Mouse (Mus musculus) small intestine, adult 2 months (tissue): Measurements from ENCODE around the gene Ropn1.

ENCODE experiments used
- CTCF ChIP-seq: fragments of 200-500 bp; IDR thresholded peaks from 2 replicates; pipeline ENCODE4 v1.5.1; 2012; ENCODE audit warnings: low read depth, mild to moderate bottlenecking, control low read depth, inconsistent platforms, low read length, moderate library complexity, mixed read lengths; ENCODE audit not compliant: insufficient replicate concordance, insufficient read length; ENCODE audit errors: extremely low read depth
- POLR2A ChIP-seq: fragments of 200-500 bp; IDR thresholded peaks from 2 replicates; pipeline ENCODE4 v1.6.1; 2012; ENCODE audit warnings: low read depth, mild to moderate bottlenecking, control low read depth, inconsistent platforms, low read length, moderate library complexity

DNA sequence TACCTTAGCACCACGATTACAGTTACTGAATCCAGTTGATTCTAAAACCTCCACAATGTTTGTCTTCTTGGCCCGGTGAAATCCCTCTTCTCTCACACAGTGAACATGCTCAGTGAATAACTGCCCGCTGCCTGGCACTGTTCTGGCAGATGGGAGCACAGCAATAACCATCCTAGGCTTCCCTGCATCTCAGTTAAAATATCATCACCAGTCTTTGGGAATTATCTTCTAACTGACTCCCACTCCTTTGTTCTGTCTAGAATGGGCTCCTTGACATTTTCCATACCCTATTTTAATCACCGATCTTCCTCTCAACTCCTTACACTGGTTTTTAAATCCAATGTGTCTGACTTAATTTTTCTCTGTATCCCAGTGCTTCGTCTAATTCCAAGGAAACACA is 3.3 kb downstream of the Ropn1 start:
- no peak for TF ChIP-seq CTCF
- TF ChIP-seq POLR2A = no peak
